Mouse (Mus musculus) MEL (cell line): Measurements from ENCODE around the gene Chrm3. TPM values are rescaled to one million over a fixed set of nuclear protein-coding genes. Genes with fewer than 3 reads are reported as not detected.

Experiments used
- DNase-seq: peaks from one replicate; pipeline ENCODE4 v3.0.0; 2011; ENCODE audit warnings: low read depth, low spot score
- H3K27ac ChIP-seq: 2 replicates; pipeline ENCODE4 v1.5.1; 2012; ENCODE audit warnings: low read depth, mild to moderate bottlenecking, control low read depth, low read length, moderate library complexity; ENCODE audit not compliant: control insufficient read depth
- H3K27me3 ChIP-seq, 2 experiments: fragments of 150-350 bp in 1 of 2; sonication (generic) in 1 of 2; 2 replicates each; pipeline ENCODE4 v1.6.1; 2012; ENCODE audit warnings: low read length in 2 of 2, mild to moderate bottlenecking in 2 of 2, improper control_type of control experiment in 1 of 2, moderate library complexity in 1 of 2; ENCODE audit not compliant: insufficient read depth in 2 of 2, control insufficient read depth in 1 of 2
- H3K36me3 ChIP-seq, 2 experiments: 2 replicates each; pipeline ENCODE4 v1.6.1; 2012 to 2014; ENCODE audit warnings: low read length in 2 of 2, improper control_type of control experiment in 1 of 2, inconsistent platforms in 1 of 2, mild to moderate bottlenecking in 1 of 2; ENCODE audit not compliant: insufficient read depth in 2 of 2, control insufficient read depth in 1 of 2
- H3K4me1 ChIP-seq, 2 experiments: fragments of 150-350 bp in 1 of 2; sonication (generic) in 1 of 2; 2 replicates each; pipeline ENCODE4 v1.6.1; 2012; ENCODE audit warnings: low read length in 2 of 2, improper control_type of control experiment in 1 of 2, mild to moderate bottlenecking in 1 of 2; ENCODE audit not compliant: insufficient read depth in 2 of 2, control insufficient read depth in 1 of 2
- H3K4me3 ChIP-seq, 2 experiments: fragments of 150-350 bp in 1 of 2; sonication (generic) in 1 of 2; 2 replicates each; pipeline ENCODE4 v1.5.1; 2012; ENCODE audit warnings: low read depth in 2 of 2, low read length in 2 of 2, mild to moderate bottlenecking in 2 of 2, moderate library complexity in 2 of 2, control low read depth in 1 of 2, improper control_type of control experiment in 1 of 2; ENCODE audit not compliant: control insufficient read depth in 1 of 2, insufficient read depth in 1 of 2
- H3K79me2 ChIP-seq: 2 replicates; pipeline ENCODE4 v1.6.1; 2012; ENCODE audit warnings: mild to moderate bottlenecking, low read length, moderate library complexity; ENCODE audit not compliant: control insufficient read depth, poor library complexity, insufficient read depth
- H3K9ac ChIP-seq: 2 replicates; pipeline ENCODE4 v1.6.1; 2012; ENCODE audit warnings: low read depth, mild to moderate bottlenecking, control low read depth, low read length, moderate library complexity; ENCODE audit not compliant: control insufficient read depth, poor library complexity, severe bottlenecking
- H3K9me3 ChIP-seq: fragments of 150-350 bp; sonication (generic); replicated peaks from 2 replicates; pipeline ENCODE4 v1.6.1; 2012; ENCODE audit warnings: mild to moderate bottlenecking, low read length, improper control_type of control experiment, moderate library complexity; ENCODE audit not compliant: insufficient read depth
- CTCF ChIP-seq, 3 experiments: IDR thresholded peaks in 2 of 3; conservative IDR thresholded peaks in 1 of 3; 2 replicates each; pipeline ENCODE4 v1.5.1; 2011 to 2012; ENCODE audit warnings: low read length in 3 of 3, low read depth in 2 of 3, mild to moderate bottlenecking in 2 of 3, improper control_type of control experiment in 1 of 3, inconsistent platforms in 1 of 3, mixed read lengths in 1 of 3, moderate library complexity in 1 of 3; ENCODE audit not compliant: control insufficient read depth in 1 of 3, insufficient read depth in 1 of 3, poor library complexity in 1 of 3, severe bottlenecking in 1 of 3
- ELF1 ChIP-seq: IDR thresholded peaks from 2 replicates; pipeline ENCODE4 v1.6.1; 2014; ENCODE audit warnings: low read depth, mild to moderate bottlenecking, inconsistent platforms, low read length, improper control_type of control experiment, moderate library complexity
- EP300 ChIP-seq, 2 experiments: IDR thresholded peaks; 2 replicates each; pipeline ENCODE4 v1.6.1; 2011; ENCODE audit warnings: improper control_type of control experiment in 2 of 2, low read length in 2 of 2, low read depth in 1 of 2, mild to moderate bottlenecking in 1 of 2
- ETS1 ChIP-seq: IDR thresholded peaks from 2 replicates; pipeline ENCODE4 v1.6.1; 2012; ENCODE audit warnings: low read depth, mild to moderate bottlenecking, inconsistent platforms, low read length, improper control_type of control experiment, moderate library complexity
- HCFC1 ChIP-seq: IDR thresholded peaks from 2 replicates; pipeline ENCODE4 v1.6.1; 2012; ENCODE audit warnings: low read depth, mild to moderate bottlenecking, inconsistent platforms, low read length, improper control_type of control experiment, moderate library complexity
- JUND ChIP-seq: IDR thresholded peaks from 2 replicates; pipeline ENCODE4 v1.6.1; 2011; ENCODE audit warnings: low read depth, mild to moderate bottlenecking, improper control_type of control experiment, low read length
- KAT2A ChIP-seq: conservative IDR thresholded peaks from 2 replicates; pipeline ENCODE4 v1.6.1; 2012; ENCODE audit warnings: low read depth, low read length, improper control_type of control experiment, inconsistent platforms
- MAZ ChIP-seq: IDR thresholded peaks from 2 replicates; pipeline ENCODE4 v1.6.1; 2012; ENCODE audit warnings: low read depth, mild to moderate bottlenecking, inconsistent platforms, low read length, improper control_type of control experiment
- MEF2A ChIP-seq: IDR thresholded peaks from 2 replicates; pipeline ENCODE4 v1.6.1; 2014; ENCODE audit warnings: low read depth, mild to moderate bottlenecking, inconsistent platforms, low read length, improper control_type of control experiment; ENCODE audit not compliant: poor library complexity, insufficient replicate concordance, severe bottlenecking; ENCODE audit errors: extremely low read depth
- NELFE ChIP-seq: IDR thresholded peaks from 2 replicates; pipeline ENCODE4 v1.6.1; 2011; ENCODE audit warnings: low read depth, low read length, improper control_type of control experiment
- NRF1 ChIP-seq: IDR thresholded peaks from 2 replicates; pipeline ENCODE4 v1.6.1; 2014; ENCODE audit warnings: low read depth, mild to moderate bottlenecking, inconsistent platforms, low read length, improper control_type of control experiment, moderate library complexity; ENCODE audit not compliant: poor library complexity, insufficient read depth, severe bottlenecking
- POLR2AphosphoS5 ChIP-seq: IDR thresholded peaks from 2 replicates; pipeline ENCODE4 v1.6.1; 2012; ENCODE audit warnings: low read depth, borderline replicate concordance, mild to moderate bottlenecking, inconsistent platforms, low read length, moderate library complexity, mixed read lengths
- RAD21 ChIP-seq: IDR thresholded peaks from 2 replicates; pipeline ENCODE4 v1.6.1; 2011; ENCODE audit warnings: mild to moderate bottlenecking, low read depth, low read length, improper control_type of control experiment
- RCOR1 ChIP-seq: IDR thresholded peaks from 2 replicates; pipeline ENCODE4 v1.6.1; 2012; ENCODE audit warnings: low read depth, mild to moderate bottlenecking, inconsistent platforms, low read length, improper control_type of control experiment
- SMC3 ChIP-seq: IDR thresholded peaks from 2 replicates; pipeline ENCODE4 v1.6.1; 2011; ENCODE audit warnings: low read depth, low read length, improper control_type of control experiment
- TAL1 ChIP-seq: IDR thresholded peaks from 2 replicates; pipeline ENCODE4 v1.6.1; 2012; ENCODE audit warnings: mild to moderate bottlenecking, inconsistent platforms, low read length, moderate library complexity, mixed read lengths
- TBP ChIP-seq: IDR thresholded peaks from 2 replicates; pipeline ENCODE4 v1.8.0; 2011; ENCODE audit warnings: low read depth, low read length, improper control_type of control experiment
- TCF12 ChIP-seq: IDR thresholded peaks from 2 replicates; pipeline ENCODE4 v1.6.1; 2014; ENCODE audit warnings: low read depth, mild to moderate bottlenecking, inconsistent platforms, low read length, improper control_type of control experiment, moderate library complexity
- UBTF ChIP-seq: IDR thresholded peaks from 2 replicates; pipeline ENCODE4 v1.6.1; 2012; ENCODE audit warnings: low read depth, mild to moderate bottlenecking, inconsistent platforms, low read length, improper control_type of control experiment, moderate library complexity, borderline replicate concordance; ENCODE audit not compliant: insufficient read depth
- USF1 ChIP-seq: IDR thresholded peaks from 2 replicates; pipeline ENCODE4 v1.6.1; 2014; ENCODE audit warnings: low read depth, mild to moderate bottlenecking, inconsistent platforms, low read length, improper control_type of control experiment, moderate library complexity
- USF2 ChIP-seq, 2 experiments: IDR thresholded peaks; 2 replicates each; pipeline ENCODE4 v1.6.1; 2011 to 2012; ENCODE audit warnings: improper control_type of control experiment in 2 of 2, low read length in 2 of 2, borderline replicate concordance in 1 of 2, inconsistent platforms in 1 of 2, low read depth in 1 of 2, mild to moderate bottlenecking in 1 of 2; ENCODE audit not compliant: insufficient read depth in 1 of 2
- ZC3H11A ChIP-seq: IDR thresholded peaks from 2 replicates; pipeline ENCODE4 v1.6.1; 2012; ENCODE audit warnings: low read depth, mild to moderate bottlenecking, inconsistent platforms, low read length, improper control_type of control experiment
- ZMIZ1 ChIP-seq: IDR thresholded peaks from 2 replicates; pipeline ENCODE4 v1.6.1; 2012; ENCODE audit warnings: low read depth, mild to moderate bottlenecking, inconsistent platforms, low read length, improper control_type of control experiment, moderate library complexity
- polyA plus RNA-seq, 2 experiments: library from polyadenylated mRNA; stranded (reverse) in 1 of 2; unstranded in 1 of 2; fragments of >175 nt in 1 of 2; fragments of >200 nt in 1 of 2; gene quantifications; 2 replicates each; pipeline versions ENCODE4 v1.2.1 to v1.2.4; 2012; ENCODE audit warnings: low replicate concordance in 2 of 2, low read depth in 1 of 2; ENCODE audit not compliant: insufficient read length in 2 of 2, insufficient read depth in 1 of 2, missing spikeins in 1 of 2
- total RNA-seq: library from RNA; depleted of rRNA; stranded (reverse); fragments of 300-350 nt; gene quantifications from 2 replicates; pipeline ENCODE4 v1.2.3, GENCODE M21; 2012

Gene Chrm3
- total and polyA plus RNA-seq, 3 experiments = not detected

DNA sequence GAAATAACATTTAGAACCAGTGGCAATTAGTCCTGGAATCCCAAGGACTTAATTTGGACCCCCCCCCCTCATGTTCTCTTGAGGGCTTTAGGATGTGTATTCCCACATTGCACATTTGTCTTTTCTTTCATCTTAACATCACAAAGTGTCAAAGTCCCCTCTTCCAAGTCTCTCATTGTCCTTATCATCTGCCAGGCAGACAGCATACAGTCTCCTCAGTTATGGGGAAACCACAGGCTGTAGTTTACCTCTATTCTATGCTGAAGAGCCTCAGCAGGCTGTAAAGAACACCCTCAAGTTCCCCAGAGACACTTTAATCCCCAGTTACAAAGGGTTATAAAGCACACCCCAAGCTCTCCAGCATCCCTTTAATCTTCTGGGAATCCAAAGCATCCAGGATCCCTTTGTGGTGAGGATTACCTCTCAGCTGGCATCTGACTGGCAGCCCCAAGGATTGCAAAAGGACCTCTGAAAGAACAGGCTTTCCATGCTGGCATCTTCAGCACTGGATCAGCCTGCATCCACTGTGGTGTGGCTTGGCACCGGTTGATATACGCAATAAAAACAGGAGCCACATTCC is 386.8 kb downstream of the Chrm3 start:
- no peaks in the 10 kb centered on the region for H3K9me3 ChIP-seq
- H3K4me1 ChIP-seq = no peaks in the 10 kb centered on the region
- no peaks in the 10 kb centered on the region for H3K27me3 ChIP-seq
- TF ChIP-seq TCF12 (no peak), JUND (no peak), UBTF (no peak)
- DNase-seq = no peak
- H3K79me2 ChIP-seq = no peaks in the 10 kb centered on the region
- H3K36me3 ChIP-seq = no peaks in the 10 kb centered on the region
- H3K27ac ChIP-seq = no peak overlapping the region
- no peak overlapping the region for H3K4me3 ChIP-seq
- H3K9ac ChIP-seq = no peak overlapping the region

DNA sequence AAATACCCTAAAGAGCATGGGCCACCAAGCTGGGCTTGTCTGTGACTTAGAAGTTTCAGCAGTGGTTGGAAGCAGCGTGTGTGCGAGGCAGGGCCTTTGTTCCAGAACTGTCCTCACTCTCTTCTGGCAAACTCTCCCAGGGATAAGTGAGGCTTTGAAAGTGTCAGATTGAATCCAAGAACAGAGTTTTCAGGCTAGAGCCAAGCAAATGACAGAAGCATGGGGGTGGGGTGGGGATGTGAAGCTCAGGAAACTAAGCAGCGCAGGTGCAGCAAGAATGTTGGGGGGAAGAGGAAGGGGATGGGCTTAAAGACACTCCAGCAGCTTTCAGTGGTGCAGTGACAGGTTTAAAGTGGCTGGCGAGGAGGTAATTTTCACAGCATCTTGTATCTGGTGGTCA is 388.8 kb downstream of the Chrm3 start:
- Histone ChIP-seq H3K4me3 (no peak overlapping the region), H3K36me3 (no peaks in the 10 kb centered on the region), H3K27ac (no peak overlapping the region), H3K4me1 (no peaks in the 10 kb centered on the region), H3K9me3 (no peaks in the 10 kb centered on the region), H3K27me3 (no peaks in the 10 kb centered on the region), H3K9ac (no peak overlapping the region), H3K79me2 (no peaks in the 10 kb centered on the region)
- TF ChIP-seq RAD21 (no peak), TBP (no peak), EP300 (IDR thresholded peaks at IDR 0.05; ENCODE audit: low read depth in 1 of 2, low read length in 2 of 2) (no peak), ZC3H11A (no peak), SMC3 (no peak), CTCF (IDR thresholded peaks at IDR 0.05 in 2 of 3, conservative IDR thresholded peaks at IDR 0.05 in 1 of 3; ENCODE audit: control insufficient read depth in 1 of 3, insufficient read depth in 1 of 3, low read depth in 2 of 3, low read length in 3 of 3, poor library complexity in 1 of 3, severe bottlenecking in 1 of 3) (no peak), HCFC1 (no peak), TAL1 (no peak), USF1 (no peak), KAT2A (no peak), ETS1 (no peak), USF2 (IDR thresholded peaks at IDR 0.05; ENCODE audit: borderline replicate concordance in 1 of 2, insufficient read depth in 1 of 2, low read depth in 1 of 2, low read length in 2 of 2) (no peak), NELFE (no peak), MAZ (no peak), ELF1 (no peak), MEF2A (no peak), ZMIZ1 (no peak), RCOR1 (no peak), POLR2AphosphoS5 (no peak), NRF1 (no peak)
- no peak for DNase-seq
